Mouse (Mus musculus): ENCODE results near the gene Maea.

Gene Maea

GRCm38 (mm10) chr5:33335273-33335976 is at the start of gene Maea:
TSS of gene Maea (plus strand) at chr5:33335509.
- CTCF ChIA-PET: interaction anchor here in 3 of 4 experiments (0.6 to 1.1 kb wide), 6 partner anchors 56 to 483 kb away, joined by 3 to 5 read pairs (median 4); no protein-coding TSS in a partner anchor
- POLR2A ChIA-PET: interaction anchor here (0.6 to 3.7 kb wide), 52 partner anchors 9 to 1325 kb away, joined by 3 to 38 read pairs (median 4); partner anchors contain the start of genes Ctbp1 (in 2 of the 4), Slbp (in 2 of the 4), Fam53a (in 1 of the 4) and Gm9903 (in 1 of the 4)

GRCm38 (mm10) chr5:33293796-33294430 is 41.4 kb upstream of the Maea start:
- POLR2A ChIA-PET: no interaction called here
- CTCF ChIA-PET: interaction anchor here in 1 of 4 experiments (1.1 to 2.9 kb wide), 3 partner anchors 15 to 23 kb away, joined by 3 to 13 read pairs (median 3); no protein-coding TSS in a partner anchor

- ChIA-PET CTCF (interaction anchor here in 3 of 4 experiments (0.6 to 2.9 kb wide), 6 partner anchors 11 to 663 kb away, joined by 3 to 13 read pairs (median 4); no protein-coding TSS in a partner anchor), POLR2A (interaction anchor here in 1 of 4 experiments (0.8 to 1.7 kb wide), 2 partner anchors 18 to 22 kb away, joined by 3 to 5 read pairs; partner anchors contain the start of gene Ctbp1)
Measured at GRCm38 (mm10) chr5:33297164-33297563, 38.1 kb upstream of the Maea start.

GRCm38 (mm10) chr5:33301801-33302200 is 33.5 kb upstream of the Maea start:
- ChIA-PET POLR2A (no interaction called here), CTCF (no interaction called here)

GRCm38 (mm10) chr5:33310704-33311462 is 24.4 kb upstream of the Maea start:
- ChIA-PET CTCF (interaction anchor here in 1 of 4 experiments (0.6 kb wide), 1 partner anchor 540 kb away, joined by 3 read pairs; no protein-coding TSS in a partner anchor), POLR2A (interaction anchor here in 1 of 4 experiments (1.0 kb wide), 1 partner anchor 25 kb away, joined by 3 read pairs; the partner anchor contains the start of gene Maea)

- POLR2A ChIA-PET: interaction anchor here in 2 of 4 experiments (0.6 to 1.1 kb wide), 2 partner anchors 9 to 696 kb away, joined by 3 read pairs; no protein-coding TSS in a partner anchor
Measured at GRCm38 (mm10) chr5:33312192-33312591, 23.1 kb upstream of the Maea start.

GRCm38 (mm10) chr5:33324491-33324890 is 10.8 kb upstream of the Maea start:
- ChIA-PET POLR2A (interaction anchor here (0.7 to 4.4 kb wide), 5 partner anchors 9 to 119 kb away, joined by 3 to 18 read pairs (median 4); partner anchors contain the start of gene Maea (in 3 of the 4)), CTCF (interaction anchor here in 1 of 4 experiments (0.7 to 1.4 kb wide), 3 partner anchors 34 to 301 kb away, joined by 3 read pairs; no protein-coding TSS in a partner anchor)

More at GRCm38 (mm10) chr5:33312192-33312591, 23.1 kb upstream of the Maea start:
- CTCF ChIA-PET: interaction anchor here in 1 of 4 experiments (0.7 kb wide), 1 partner anchor 785 kb away, joined by 3 read pairs; no protein-coding TSS in a partner anchor

- POLR2A ChIA-PET: interaction anchor here (0.6 to 3.7 kb wide), 40 partner anchors 10 to 1326 kb away, joined by 3 to 38 read pairs (median 4); partner anchors contain the start of genes Ctbp1 (in 1 of the 4), Fam53a (in 1 of the 4), Gm9903 (in 1 of the 4) and Grk4 (in 1 of the 4)
- CTCF ChIA-PET: interaction anchor here in 2 of 4 experiments (0.6 to 0.7 kb wide), 2 partner anchors 147 to 483 kb away, joined by 3 to 4 read pairs; no protein-coding TSS in a partner anchor
Measured at GRCm38 (mm10) chr5:33334381-33335272, 682 bp upstream of the Maea start.

- CTCF ChIA-PET: interaction anchor here in 3 of 4 experiments (0.6 to 1.1 kb wide), 5 partner anchors 45 to 427 kb away, joined by 3 to 5 read pairs (median 4); no protein-coding TSS in a partner anchor
- POLR2A ChIA-PET: interaction anchor here in 3 of 4 experiments (0.6 to 3.7 kb wide), 35 partner anchors 9 to 483 kb away, joined by 3 to 38 read pairs (median 4); partner anchors contain the start of genes Ctbp1 (in 2 of the 3), Slbp (in 2 of the 3), Spon2 (in 1 of the 3) and Uvssa (in 1 of the 3)
Measured at GRCm38 (mm10) chr5:33335977-33336360, 660 bp downstream of the Maea start.

- POLR2A ChIA-PET: interaction anchor here in 2 of 4 experiments (0.5 to 3.7 kb wide), 9 partner anchors 9 to 315 kb away, joined by 3 to 38 read pairs (median 4); partner anchors contain the start of genes Slbp (in 1 of the 2) and Uvssa (in 1 of the 2)
- CTCF ChIA-PET: interaction anchor here in 1 of 4 experiments (0.6 kb wide), 1 partner anchor 21 kb away, joined by 3 read pairs; no protein-coding TSS in a partner anchor
Measured at GRCm38 (mm10) chr5:33337206-33337605, 1.9 kb downstream of the Maea start.

- POLR2A ChIA-PET: no interaction called here
- CTCF ChIA-PET: no interaction called here
Measured at GRCm38 (mm10) chr5:33341165-33341564, 5.9 kb downstream of the Maea start.

GRCm38 (mm10) chr5:33342248-33342647 is 6.9 kb downstream of the Maea start:
- ChIA-PET CTCF (interaction anchor here in 1 of 4 experiments (1.4 kb wide), 2 partner anchors 63 to 71 kb away, joined by 3 read pairs; no protein-coding TSS in a partner anchor), POLR2A (interaction anchor here in 1 of 4 experiments (1.4 kb wide), 1 partner anchor 9 kb away, joined by 5 read pairs; no protein-coding TSS in a partner anchor)

- POLR2A ChIA-PET: interaction anchor here in 1 of 4 experiments (1.4 kb wide), 1 partner anchor 8 kb away, joined by 5 read pairs; no protein-coding TSS in a partner anchor
- CTCF ChIA-PET: interaction anchor here in 1 of 4 experiments (1.4 kb wide), 2 partner anchors 64 to 72 kb away, joined by 3 read pairs; no protein-coding TSS in a partner anchor
Measured at GRCm38 (mm10) chr5:33342821-33343220, 7.5 kb downstream of the Maea start.

- ChIA-PET POLR2A (interaction anchor here in 1 of 4 experiments (1.4 to 6.8 kb wide), 2 partner anchors 7 to 193 kb away, joined by 4 to 38 read pairs; partner anchors contain the start of gene Maea), CTCF (interaction anchor here in 1 of 4 experiments (1.4 kb wide), 1 partner anchor 65 kb away, joined by 3 read pairs; no protein-coding TSS in a partner anchor)
Measured at GRCm38 (mm10) chr5:33343571-33343970, 8.3 kb downstream of the Maea start.

GRCm38 (mm10) chr5:33344070-33344469 is 8.8 kb downstream of the Maea start:
- POLR2A ChIA-PET: interaction anchor here in 3 of 4 experiments (0.5 to 6.8 kb wide), 4 partner anchors 8 to 192 kb away, joined by 3 to 38 read pairs (median 5); partner anchors contain the start of gene Maea (in 2 of the 3)
- CTCF ChIA-PET: no interaction called here

GRCm38 (mm10) chr5:33347620-33348019 is 12.3 kb downstream of the Maea start:
- ChIA-PET CTCF (interaction anchor here in 1 of 4 experiments (1.2 kb wide), 1 partner anchor 9 kb away, joined by 3 read pairs; no protein-coding TSS in a partner anchor), POLR2A (interaction anchor here (0.5 to 6.8 kb wide), 11 partner anchors 9 to 330 kb away, joined by 3 to 38 read pairs (median 3); partner anchors contain the start of genes Maea (in 3 of the 4), Tacc3 (in 1 of the 4) and Tmem129 (in 1 of the 4))
